Mouse (Mus musculus) forebrain, postnatal 0 days (tissue): ENCODE measurements at regions not wholly inside any gene's neighbourhood (a gene's known extent, or its start where the extent isn't known, plus 50 kb on each side); places are given as distances from the start of the nearest gene placed in this dataset.
A peak's percentile ranks its signal among the peaks of the same experiment; 100 is the strongest.

Source experiments
- ATAC-seq: fragments of 200-750 bp; cut with Nextera tagmentation; 2 replicates; pipeline ENCODE4 v1.8.0; 2017; ENCODE audit warnings: mild to moderate bottlenecking, moderate library complexity
- DNase-seq: peaks from one replicate; pipeline ENCODE4 v3.0.0-alpha.2; 2015
- H3K27ac ChIP-seq: fragments of 300-500 bp; sonication (generic); 2 replicates; pipeline ENCODE4 v1.5.1; 2014; ENCODE audit warnings: low read depth, mild to moderate bottlenecking, antibody characterized with exemption, low read length, moderate library complexity, mixed read lengths
- H3K27me3 ChIP-seq: fragments of 300-500 bp; sonication (generic); 2 replicates; pipeline ENCODE4 v1.6.1; 2014; ENCODE audit warnings: mild to moderate bottlenecking, low read length, mixed read lengths; ENCODE audit not compliant: insufficient read depth
- H3K36me3 ChIP-seq: fragments of 300-500 bp; sonication (generic); 2 replicates; pipeline ENCODE4 v1.6.1; 2014; ENCODE audit warnings: mild to moderate bottlenecking, moderate library complexity; ENCODE audit not compliant: insufficient read depth
- H3K4me1 ChIP-seq: fragments of 300-500 bp; sonication (generic); 2 replicates; pipeline ENCODE4 v1.6.1; 2014; ENCODE audit warnings: antibody characterized with exemption; ENCODE audit not compliant: insufficient read depth
- H3K4me2 ChIP-seq: fragments of 300-500 bp; sonication (generic); 2 replicates; pipeline ENCODE4 v1.6.1; 2014; ENCODE audit warnings: low read depth, mild to moderate bottlenecking, moderate library complexity
- H3K4me3 ChIP-seq: fragments of 300-500 bp; sonication (generic); 2 replicates; pipeline ENCODE4 v1.5.1; 2014; ENCODE audit warnings: low read depth, low read length, mixed read lengths
- H3K9ac ChIP-seq: fragments of 300-500 bp; sonication (generic); 2 replicates; pipeline ENCODE4 v1.6.1; 2014; ENCODE audit warnings: mild to moderate bottlenecking
- H3K9me3 ChIP-seq: fragments of 300-500 bp; sonication (generic); 2 replicates; pipeline ENCODE4 v1.6.1; 2016; ENCODE audit warnings: low read length
- CTCF ChIP-seq: sonication (generic); IDR thresholded peaks from 2 replicates; pipeline ENCODE4 v1.5.1; 2016; ENCODE audit warnings: antibody characterized with exemption, control low read depth, low read depth
- WGBS: fragments of 180-500 bp; shearing (Covaris S2); extraction: QIAGEN DNeasy Blood & Tissue Kit; methylation state at CpG from one replicate; pipeline ENCODE4 v1.1.7; 2014; 5-methylcytosine and 5-hydroxymethylcytosine counted together

DNA sequence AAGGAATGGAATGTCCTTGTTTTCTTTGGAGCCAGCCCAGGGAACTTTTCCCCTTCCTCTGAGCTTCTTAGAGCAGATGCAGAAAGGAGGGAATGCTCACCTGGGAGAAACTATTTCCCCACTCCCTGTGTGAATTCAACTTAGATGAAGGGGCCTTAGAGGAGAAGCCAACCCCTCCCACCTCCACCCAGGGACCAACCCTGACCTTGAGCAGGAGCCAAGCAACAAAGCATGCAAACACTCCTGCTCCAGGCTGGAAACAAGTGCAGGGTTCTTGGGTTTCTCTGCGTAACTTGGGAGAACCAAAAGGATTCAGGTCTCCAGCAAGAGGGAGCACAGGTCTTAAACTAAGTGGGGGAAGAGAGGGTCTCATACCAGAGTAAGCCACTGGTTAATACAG lies 98.0 kb upstream of the 9330182O14Rik start:
- no peak for TF ChIP-seq CTCF
- Histone ChIP-seq H3K36me3 (no peaks in the 10 kb centered on the region), H3K27me3 (no peaks in the 10 kb centered on the region), H3K9me3 (no peaks in the 10 kb centered on the region), H3K4me1 (no peaks in the 10 kb centered on the region), H3K4me2 (no peak overlapping the region), H3K9ac (no peak overlapping the region), H3K4me3 (no peak overlapping the region), H3K27ac (no peak overlapping the region)
- ATAC-seq (no peak), DNase-seq (no peak)
- 86% methylated on average over 1 of the region's 1 CpGs for WGBS

DNA sequence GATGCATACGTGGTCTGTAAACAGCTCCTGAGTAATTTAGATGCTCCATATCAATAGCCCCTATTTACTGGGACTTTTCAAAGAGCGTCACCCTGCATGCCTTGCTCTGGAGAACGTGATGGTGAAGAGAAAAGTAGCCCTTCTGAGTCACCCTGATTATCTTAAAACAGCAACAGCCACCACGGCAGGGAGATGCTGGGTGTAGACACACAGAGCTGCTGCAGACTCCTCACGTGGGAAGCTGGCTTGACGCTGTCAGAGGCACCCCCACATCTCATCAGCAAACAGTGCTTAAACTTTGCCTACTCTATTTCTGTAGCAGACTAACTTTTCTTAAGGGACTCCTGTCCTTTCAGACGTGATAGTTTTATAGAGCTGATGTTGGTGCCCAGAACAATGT lies 96.9 kb upstream of the 9330182O14Rik start:
- no peak overlapping the region for H3K4me2 ChIP-seq
- ATAC-seq (no peak), DNase-seq (no peak)
- WGBS: 62% methylated on average over 7 of the region's 7 CpGs
- no peak overlapping the region for H3K9ac ChIP-seq
- H3K4me1 ChIP-seq: no peaks in the 10 kb centered on the region
- TF ChIP-seq CTCF: no peak
- H3K27me3 ChIP-seq: no peaks in the 10 kb centered on the region
- H3K36me3 ChIP-seq: no peaks in the 10 kb centered on the region
- no peak overlapping the region for H3K27ac ChIP-seq
- H3K4me3 ChIP-seq: no peak overlapping the region
- no peaks in the 10 kb centered on the region for H3K9me3 ChIP-seq

DNA sequence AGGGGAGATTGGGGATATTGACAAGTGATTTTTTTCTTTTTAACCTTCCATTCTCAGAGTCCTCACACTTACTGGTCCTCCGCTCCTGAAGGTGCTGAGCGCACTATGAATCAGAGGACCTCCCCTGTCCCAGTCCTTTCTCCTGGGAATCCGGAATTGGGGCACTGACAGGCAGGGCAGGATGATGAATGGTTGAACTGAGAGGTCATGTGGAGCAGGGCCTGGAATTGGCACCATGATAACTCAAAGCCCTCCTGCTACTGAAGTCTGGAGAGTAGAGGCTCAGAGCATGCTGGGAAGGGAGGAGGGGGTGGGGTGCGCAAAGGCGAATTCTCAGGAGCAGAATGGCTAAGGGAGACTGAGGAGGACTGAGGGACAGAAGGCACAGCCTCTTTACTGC lies 87.9 kb upstream of the 9330182O14Rik start:
- ATAC-seq: no peak
- no peak overlapping the region for H3K27ac ChIP-seq
- no peak overlapping the region for H3K4me2 ChIP-seq
- no peaks in the 10 kb centered on the region for H3K9me3 ChIP-seq
- 64% methylated on average over 5 of the region's 5 CpGs for WGBS
- no peak overlapping the region for H3K9ac ChIP-seq
- no peak overlapping the region for H3K4me3 ChIP-seq
- H3K36me3 ChIP-seq: no peaks in the 10 kb centered on the region
- no peak for DNase-seq
- no peaks in the 10 kb centered on the region for H3K27me3 ChIP-seq
- TF ChIP-seq CTCF: no peak
- no peaks in the 10 kb centered on the region for H3K4me1 ChIP-seq

DNA sequence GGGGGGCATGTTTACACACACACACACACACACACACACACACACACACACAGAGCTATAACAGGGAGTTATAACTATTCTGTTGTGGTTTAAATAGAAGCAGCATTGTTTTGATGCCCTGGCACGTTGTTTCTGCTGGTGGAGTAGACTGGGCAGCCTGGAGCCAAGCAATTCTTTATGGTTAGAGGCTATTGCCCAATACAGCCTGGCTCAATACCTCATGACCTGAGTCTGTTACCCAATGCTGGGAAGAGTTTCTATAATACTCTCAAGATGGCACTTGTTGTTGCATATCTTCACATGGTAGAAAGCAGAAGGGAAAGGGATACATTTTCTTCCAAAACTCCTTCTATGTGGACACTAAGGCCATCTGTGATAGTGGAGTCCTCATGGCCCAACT lies 87.1 kb upstream of the 9330182O14Rik start:
- Histone ChIP-seq H3K36me3 (no peaks in the 10 kb centered on the region), H3K9ac (no peak overlapping the region), H3K27ac (no peak overlapping the region), H3K9me3 (no peaks in the 10 kb centered on the region), H3K27me3 (no peaks in the 10 kb centered on the region), H3K4me3 (no peak overlapping the region), H3K4me2 (no peak overlapping the region), H3K4me1 (no peaks in the 10 kb centered on the region)
- ATAC-seq: no peak
- no peak for DNase-seq
- no peak for TF ChIP-seq CTCF
- WGBS: 69% methylated on average over 1 of the region's 1 CpGs

DNA sequence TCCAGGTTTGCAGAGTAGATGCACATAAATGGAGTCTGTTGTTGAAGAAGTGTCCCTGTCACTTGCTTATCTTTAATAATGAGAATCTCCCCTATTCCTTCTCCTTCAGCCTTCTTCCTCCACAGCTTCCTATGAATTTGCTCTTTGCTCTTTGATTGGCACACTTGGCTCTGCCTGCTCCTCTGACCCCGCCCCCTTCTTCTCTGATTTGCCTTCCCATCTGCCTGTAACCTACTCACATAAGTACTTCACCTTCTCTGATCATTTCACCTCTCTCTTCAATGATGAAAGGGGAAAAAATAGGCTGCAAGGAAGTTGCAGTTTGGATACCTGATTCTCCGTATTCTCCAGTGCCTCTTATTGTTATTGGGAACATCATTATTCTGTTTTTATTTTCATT lies 66.1 kb upstream of the 9330182O14Rik start:
- Histone ChIP-seq H3K4me1 (no peaks in the 10 kb centered on the region), H3K9ac (no peak overlapping the region), H3K27me3 (no peaks in the 10 kb centered on the region), H3K4me3 (no peak overlapping the region), H3K36me3 (no peaks in the 10 kb centered on the region), H3K9me3 (no peaks in the 10 kb centered on the region), H3K4me2 (no peak overlapping the region), H3K27ac (no peak overlapping the region)
- DNase-seq (no peak), ATAC-seq (no peak)
- 89% methylated on average over 2 of the region's 2 CpGs for WGBS
- no peak for TF ChIP-seq CTCF

DNA sequence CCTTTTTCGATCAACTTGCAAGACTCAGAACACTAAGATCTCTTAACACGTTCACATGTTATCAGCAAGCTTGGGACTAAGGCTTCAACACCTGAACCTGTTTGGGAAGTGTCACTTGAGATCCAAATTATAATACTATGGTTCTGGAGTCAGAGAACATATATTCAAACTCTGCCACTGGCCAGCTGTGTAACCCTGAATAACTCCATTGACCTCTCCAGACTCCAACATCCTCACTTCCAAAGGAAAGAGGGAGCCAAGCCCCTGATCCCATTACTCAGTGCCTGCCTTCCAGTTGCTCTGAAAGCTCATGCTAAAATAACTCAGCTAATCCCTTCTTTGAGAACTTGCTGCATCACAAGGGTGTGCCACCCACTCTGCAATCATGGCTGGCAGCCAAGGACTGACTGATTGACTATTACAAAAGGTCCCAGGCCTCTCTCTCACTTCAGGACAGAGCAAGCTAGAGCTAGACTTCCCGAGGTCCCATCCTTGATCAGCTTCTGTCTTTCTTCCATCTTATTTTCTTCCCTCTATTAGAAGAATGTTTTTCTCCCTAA lies 58.8 kb upstream of the 9330182O14Rik start:
- 51% methylated on average over 3 of the region's 3 CpGs for WGBS
- no peak for TF ChIP-seq CTCF
- no peak overlapping the region for H3K4me2 ChIP-seq
- no peaks in the 10 kb centered on the region for H3K27me3 ChIP-seq
- DNase-seq (no peak), ATAC-seq (no peak)
- H3K9me3 ChIP-seq: no peaks in the 10 kb centered on the region
- H3K27ac ChIP-seq: no peak overlapping the region
- H3K9ac ChIP-seq: no peak overlapping the region
- H3K36me3 ChIP-seq: no peaks in the 10 kb centered on the region
- H3K4me1 ChIP-seq: no peaks in the 10 kb centered on the region
- no peak overlapping the region for H3K4me3 ChIP-seq

DNA sequence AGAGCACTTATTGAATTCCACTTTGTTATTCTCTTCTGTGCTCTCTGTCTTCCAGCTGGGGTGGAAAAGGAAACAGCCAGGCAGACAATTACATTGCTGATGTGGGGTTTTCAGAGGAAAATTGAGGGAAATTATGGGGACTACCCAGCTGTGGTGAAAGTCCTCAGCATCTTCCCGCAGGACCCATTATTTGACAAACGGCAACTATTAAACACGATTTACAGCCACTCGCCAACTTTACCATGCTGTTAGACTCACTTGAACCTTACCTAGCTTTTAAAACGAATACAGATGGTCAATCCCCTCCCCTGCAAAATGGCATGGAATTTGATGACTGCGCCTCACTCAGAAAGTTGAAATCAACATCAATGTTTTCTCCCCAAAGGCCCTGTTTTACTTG lies 54.3 kb upstream of the 9330182O14Rik start:
- TF ChIP-seq CTCF: no peak
- Histone ChIP-seq H3K9me3 (no peaks in the 10 kb centered on the region), H3K27me3 (no peaks in the 10 kb centered on the region), H3K9ac (no peak overlapping the region), H3K36me3 (no peaks in the 10 kb centered on the region), H3K4me3 (no peak overlapping the region), H3K27ac (no peak overlapping the region), H3K4me1 (no peaks in the 10 kb centered on the region), H3K4me2 (no peak overlapping the region)
- ATAC-seq (0 out of 2 replicates have a peak, but pooled peaks have one; percentile 25), DNase-seq (no peak)
- 79% methylated on average over 6 of the region's 6 CpGs for WGBS
